Mouse (Mus musculus): ENCODE results near the gene Dlg3. TPM values are rescaled to one million over a fixed set of nuclear protein-coding genes. Genes with fewer than 3 reads are reported as not detected.

Dlg3 gene
- polyA plus RNA-seq, 1 experiment from 2014 or later = 19.0 TPM

DNA sequence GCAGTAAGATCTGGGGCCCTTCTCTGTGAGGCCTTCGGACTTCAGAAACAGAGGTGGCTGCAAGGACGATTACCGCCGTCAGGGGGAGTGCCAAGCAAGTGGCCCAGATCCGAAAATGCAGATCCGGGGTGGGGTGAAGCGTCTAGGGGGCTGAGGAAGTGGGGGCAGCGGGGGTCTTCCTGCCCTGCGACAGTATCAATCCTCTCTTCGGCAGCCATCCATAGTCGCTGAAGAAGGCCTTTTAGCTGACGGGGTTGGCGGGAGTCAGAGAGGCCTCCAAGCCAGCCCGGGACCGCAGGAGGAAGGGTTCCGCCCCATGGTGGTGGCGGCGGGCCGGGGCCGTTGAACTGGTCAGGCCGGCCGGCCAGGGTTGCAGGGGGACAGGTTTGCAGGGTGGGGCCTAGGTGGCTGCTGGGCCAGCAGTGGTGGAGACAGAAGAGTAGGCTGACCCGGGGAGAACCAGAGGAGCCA, 6.9 kb downstream of the Dlg3 start:
- WGBS = 24% methylated on average over 22 of the region's 23 CpGs

DNA sequence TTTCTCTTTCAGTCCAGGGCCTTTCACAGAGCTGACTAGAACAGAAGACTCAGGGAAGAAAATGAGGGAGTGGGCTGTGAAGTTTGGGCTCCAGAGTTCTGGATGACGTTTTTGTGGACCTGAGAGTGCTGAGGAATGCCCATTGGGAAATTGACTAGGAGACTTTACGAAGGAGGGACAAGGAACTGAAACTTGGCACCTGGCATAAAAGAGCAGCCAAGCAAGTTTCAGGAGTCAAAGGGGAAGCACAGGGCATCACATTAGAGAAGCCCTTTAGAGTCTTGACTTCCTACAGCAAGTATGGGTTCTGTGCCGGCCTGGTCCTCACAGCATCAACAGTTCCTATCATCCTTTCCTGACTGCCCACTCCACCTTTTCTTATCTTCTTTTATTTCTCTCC, 7.9 kb downstream of the Dlg3 start:
- Histone ChIP-seq H3K27ac (no peak overlapping the region), H3K9ac (no peak overlapping the region), H3K9me3 (no peaks in the 10 kb centered on the region), H3K36me3 (replicated peaks) (no peaks in the 10 kb centered on the region), H3K4me2 (no peak overlapping the region), H3K4me1 (peaks cover 15% of the 10 kb centered on the region), H3K4me3 (replicated peaks) (no peak overlapping the region), H3K27me3 (no peaks in the 10 kb centered on the region; the same call in 1 of the 2 replicates)
- no peak for ATAC-seq (ENCODE audit: low FRiP score)
- 85% methylated on average over 3 of the region's 3 CpGs for WGBS

More for the DNA sequence above, 6.9 kb downstream of the Dlg3 start:
- H3K27me3 ChIP-seq = peaks cover 1% of the 10 kb centered on the region; the same call in 1 of the 2 replicates
- no peaks in the 10 kb centered on the region for H3K9me3 ChIP-seq
- H3K4me2 ChIP-seq = peak overlapping the region; percentile 52
- ATAC-seq (ENCODE audit: low FRiP score) = no peak
- no peaks in the 10 kb centered on the region for H3K36me3 ChIP-seq (replicated peaks)
- H3K4me3 ChIP-seq (replicated peaks) = peak overlapping the region; percentile 36
- peak overlapping the region; percentile 45; the same call in 1 of the 2 replicates for H3K9ac ChIP-seq
- H3K27ac ChIP-seq = no peak overlapping the region
- peaks cover 5% of the 10 kb centered on the region for H3K4me1 ChIP-seq

DNA sequence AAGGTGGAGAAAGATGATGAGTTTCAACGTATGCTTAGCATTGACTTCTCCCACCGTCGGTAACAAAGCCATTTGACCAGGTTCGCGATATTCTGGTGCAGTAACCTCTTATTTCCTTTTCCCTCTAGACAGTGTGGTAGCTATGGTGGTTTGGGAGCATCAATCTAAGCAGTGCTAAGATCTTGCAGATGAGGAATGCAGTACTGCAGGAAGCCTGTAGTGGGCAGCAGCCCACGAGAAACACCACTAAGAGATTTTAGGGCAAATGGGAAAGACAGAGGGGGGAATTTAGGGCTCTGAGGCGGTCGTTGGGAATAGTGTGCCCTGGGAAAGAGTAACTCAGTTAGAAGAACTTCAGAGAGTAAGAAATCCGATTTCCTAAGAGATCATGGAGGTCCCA, 9.0 kb downstream of the Dlg3 start:
- 15% methylated on average over 9 of the region's 9 CpGs for WGBS
- H3K36me3 ChIP-seq (replicated peaks) = no peaks in the 10 kb centered on the region
- no peaks in the 10 kb centered on the region for H3K27me3 ChIP-seq
- H3K27ac ChIP-seq = peak overlapping the region; percentile 91
- peak overlapping the region; percentile 58 for H3K4me2 ChIP-seq
- H3K4me3 ChIP-seq (replicated peaks) = peak overlapping the region; percentile 57
- peaks cover 26% of the 10 kb centered on the region for H3K4me1 ChIP-seq
- H3K9ac ChIP-seq = no peak overlapping the region
- peak; percentile 55 for ATAC-seq (ENCODE audit: low FRiP score)
- H3K9me3 ChIP-seq = no peaks in the 10 kb centered on the region

DNA sequence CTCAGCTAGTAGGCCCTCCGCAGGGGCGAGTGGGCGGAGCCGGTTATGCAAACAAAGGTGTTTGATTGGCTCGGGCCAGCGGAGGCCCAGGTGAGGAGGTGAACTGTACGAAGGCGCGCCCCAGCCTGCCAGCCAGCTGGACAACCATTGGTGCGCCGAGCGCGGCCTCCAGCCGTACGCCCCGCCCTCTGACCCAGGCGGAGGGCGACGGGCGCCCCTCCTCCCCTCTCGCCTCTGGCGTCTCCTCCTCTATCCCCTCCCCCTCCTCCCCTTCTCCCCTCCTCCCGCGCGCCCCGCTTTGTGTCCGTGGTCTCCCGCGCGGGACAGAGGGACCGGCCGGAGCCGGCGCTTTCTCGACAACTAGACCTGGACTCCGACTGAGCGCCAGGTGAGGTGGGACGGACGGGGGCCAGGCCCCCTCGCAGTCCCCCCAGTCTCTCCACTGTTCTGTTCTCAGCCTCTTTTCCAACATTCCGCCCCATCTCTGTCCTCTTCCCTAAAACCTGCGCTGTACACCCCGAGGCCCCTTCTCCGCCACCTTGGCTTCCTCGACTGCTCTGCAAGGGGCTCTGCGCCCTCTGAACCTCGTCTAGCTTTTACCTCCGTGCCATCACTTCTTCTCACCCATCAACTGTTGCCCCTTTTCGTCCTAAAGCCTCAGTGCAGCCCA, 9.6 kb downstream of the Dlg3 start:
- peak overlapping the region; percentile 74 for H3K9ac ChIP-seq
- no peaks in the 10 kb centered on the region for H3K36me3 ChIP-seq (replicated peaks)
- ATAC-seq (ENCODE audit: low FRiP score) = peak; percentile 94
- no peaks in the 10 kb centered on the region for H3K9me3 ChIP-seq
- peak overlapping the region; percentile 58 for H3K4me2 ChIP-seq
- H3K27ac ChIP-seq = peak overlapping the region; percentile 91
- H3K27me3 ChIP-seq = no peaks in the 10 kb centered on the region
- H3K4me1 ChIP-seq = peaks cover 29% of the 10 kb centered on the region
- WGBS = 21% methylated on average over 38 of the region's 49 CpGs
- H3K4me3 ChIP-seq (replicated peaks) = peak overlapping the region; percentile 57

DNA sequence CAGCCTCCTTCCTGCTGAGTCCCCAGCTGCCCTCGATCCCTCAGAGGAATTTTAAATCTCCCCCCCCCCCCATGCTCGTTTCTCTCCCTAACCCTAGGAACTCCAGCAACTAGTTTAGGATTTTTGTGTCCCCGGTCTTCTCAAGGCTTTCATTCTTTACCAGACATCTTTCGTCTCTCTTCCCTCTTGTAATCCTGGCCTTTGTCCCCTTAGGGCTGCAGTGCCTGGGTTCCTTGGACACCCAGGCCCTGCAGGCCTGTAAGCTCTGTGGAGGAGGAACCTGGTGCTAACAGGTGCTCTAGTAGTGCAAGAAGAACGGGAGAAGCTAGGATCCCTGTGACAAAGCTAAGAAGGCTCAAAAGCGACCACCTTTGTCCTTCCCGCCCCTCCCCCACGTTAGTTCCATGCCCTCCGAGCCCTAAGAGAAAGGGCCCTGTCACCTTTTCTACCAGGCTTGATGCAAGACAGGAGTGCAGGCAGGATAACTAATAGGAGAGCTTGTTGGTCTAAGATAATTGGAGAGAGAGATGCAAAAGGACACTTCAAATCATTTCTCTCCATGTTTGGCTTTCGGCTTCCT, 10.2 kb downstream of the Dlg3 start:
- Histone ChIP-seq H3K9ac (peak overlapping the region; percentile 74), H3K9me3 (no peaks in the 10 kb centered on the region), H3K27ac (peak overlapping the region; percentile 91), H3K4me3 (replicated peaks) (peak overlapping the region; percentile 57), H3K27me3 (no peaks in the 10 kb centered on the region), H3K4me2 (peak overlapping the region; percentile 58), H3K4me1 (peaks cover 32% of the 10 kb centered on the region), H3K36me3 (replicated peaks) (no peaks in the 10 kb centered on the region)
- 21% methylated on average over 10 of the region's 10 CpGs for WGBS
- ATAC-seq (ENCODE audit: low FRiP score) = no peak; the same call in 1 of the 2 replicates

DNA sequence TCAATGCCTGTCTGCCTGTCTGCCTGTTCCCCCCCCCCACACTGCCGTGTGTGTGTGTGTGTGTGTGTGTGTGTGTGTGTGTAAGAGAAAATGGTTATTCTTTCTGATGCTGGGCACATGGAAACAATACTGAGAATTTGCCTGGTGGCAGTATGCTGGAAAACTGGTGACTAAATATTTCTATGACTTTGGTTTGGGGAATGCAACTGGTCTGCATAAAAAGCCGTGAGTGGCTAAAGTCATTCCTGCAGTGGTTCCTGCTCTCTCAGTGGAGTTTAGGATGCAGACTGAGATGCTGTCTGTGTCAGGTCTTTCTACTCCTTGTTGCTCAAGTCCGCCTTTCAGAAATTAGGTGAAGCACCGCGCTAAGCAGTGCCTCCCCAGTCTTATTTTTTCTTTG, 10.9 kb downstream of the Dlg3 start:
- Histone ChIP-seq H3K27me3 (no peaks in the 10 kb centered on the region), H3K4me2 (peak overlapping the region; percentile 58), H3K9ac (peak overlapping the region; percentile 74), H3K9me3 (no peaks in the 10 kb centered on the region), H3K36me3 (replicated peaks) (no peaks in the 10 kb centered on the region), H3K27ac (no peak overlapping the region), H3K4me3 (replicated peaks) (peak overlapping the region; percentile 57), H3K4me1 (peaks cover 32% of the 10 kb centered on the region)
- 27% methylated on average over 5 of the region's 5 CpGs for WGBS
- no peak for ATAC-seq (ENCODE audit: low FRiP score)

DNA sequence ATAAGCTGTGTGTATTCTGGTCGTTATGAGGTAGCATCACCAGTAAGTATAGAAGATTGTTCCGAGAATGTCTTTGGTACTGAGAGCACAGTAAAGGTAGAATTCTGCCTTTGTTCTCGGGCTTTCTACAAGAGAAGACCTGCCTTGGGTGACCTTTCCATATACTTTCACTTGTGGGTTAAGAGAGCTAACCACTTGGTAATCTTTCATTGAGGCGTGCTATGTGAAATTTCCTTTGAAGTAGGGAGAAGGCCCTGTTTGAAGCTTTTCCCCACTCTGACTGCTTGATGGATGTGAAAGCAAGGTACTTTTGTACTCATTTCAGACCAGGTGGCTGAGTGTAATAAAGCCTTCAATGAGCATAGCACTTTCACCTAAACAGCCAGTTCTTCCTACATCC, 21.8 kb downstream of the Dlg3 start:
- WGBS = 88% methylated on average over 4 of the region's 4 CpGs
- H3K9ac ChIP-seq = no peak overlapping the region
- no peak overlapping the region for H3K4me3 ChIP-seq (replicated peaks)
- no peaks in the 10 kb centered on the region for H3K9me3 ChIP-seq
- no peaks in the 10 kb centered on the region; the same call in 1 of the 2 replicates for H3K4me1 ChIP-seq
- H3K27me3 ChIP-seq = no peaks in the 10 kb centered on the region
- no peak for ATAC-seq (ENCODE audit: low FRiP score)
- H3K4me2 ChIP-seq = no peak overlapping the region
- no peak overlapping the region for H3K27ac ChIP-seq
- 0 out of 2 replicates have a peak, but pooled peaks cover 5% of the 10 kb centered on the region for H3K36me3 ChIP-seq (replicated peaks)

DNA sequence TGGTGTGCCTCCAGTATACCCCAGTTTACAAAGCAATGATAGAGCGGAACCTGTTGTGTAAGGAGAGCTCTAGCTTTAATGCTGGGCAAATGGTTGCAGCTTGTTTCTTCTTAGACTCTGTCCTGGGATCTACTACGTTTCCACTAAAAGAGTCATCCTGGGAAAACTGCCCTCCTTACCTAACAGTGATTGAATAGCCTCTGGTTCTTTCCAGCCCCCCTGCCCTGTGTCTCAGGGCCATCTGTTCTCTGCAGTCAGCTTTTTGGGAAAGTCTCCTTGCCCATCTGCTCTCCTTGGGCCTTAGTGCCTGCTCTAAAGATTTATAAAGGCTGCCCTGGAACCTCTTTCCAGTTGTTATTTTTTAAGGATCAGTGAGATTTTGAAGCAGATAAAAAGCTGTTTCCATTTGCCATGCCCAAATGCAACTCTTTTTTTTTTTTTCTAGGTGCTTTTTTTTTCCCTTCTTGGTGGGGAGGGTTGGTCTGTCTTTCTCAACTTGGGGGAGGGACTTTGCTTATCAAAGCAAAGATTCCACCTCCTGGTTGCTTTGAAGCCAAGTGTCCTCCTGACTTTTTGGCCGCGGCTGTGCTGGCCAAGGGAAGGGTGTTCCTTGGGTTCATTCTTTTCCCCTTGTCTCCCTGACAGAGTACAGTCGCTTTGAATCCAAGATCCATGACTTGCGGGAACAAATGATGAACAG, 28.7 kb downstream of the Dlg3 start:
- Histone ChIP-seq H3K9ac (no peak overlapping the region), H3K4me1 (peaks cover 8% of the 10 kb centered on the region), H3K36me3 (replicated peaks) (peaks cover 5% of the 10 kb centered on the region), H3K27me3 (0 out of 2 replicates have a peak, but pooled peaks cover 5% of the 10 kb centered on the region), H3K4me2 (no peak overlapping the region), H3K27ac (0 out of 2 replicates have a peak overlapping the region, but pooled peaks have one; percentile 5), H3K9me3 (no peaks in the 10 kb centered on the region), H3K4me3 (replicated peaks) (no peak overlapping the region)
- ATAC-seq (ENCODE audit: low FRiP score) = no peak
- WGBS = 87% methylated on average over 6 of the region's 6 CpGs

DNA sequence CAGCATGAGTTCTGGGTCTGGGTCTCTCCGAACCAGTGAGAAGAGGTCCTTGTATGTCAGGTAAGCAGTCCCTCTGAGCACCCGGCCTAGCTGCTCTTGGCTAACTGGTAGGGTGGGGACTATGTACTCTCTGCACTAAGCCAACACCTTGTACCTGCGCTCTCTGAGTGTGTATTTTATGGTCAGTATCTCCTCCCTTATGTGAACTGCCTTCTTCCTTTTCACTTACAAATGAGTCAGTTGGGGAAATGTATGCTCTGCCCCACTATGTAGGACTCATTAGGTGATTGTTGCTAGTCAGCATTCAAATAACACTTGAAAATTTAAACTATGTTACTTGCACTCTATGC, 29.2 kb downstream of the Dlg3 start:
- H3K36me3 ChIP-seq (replicated peaks) = peaks cover 5% of the 10 kb centered on the region
- no peak overlapping the region for H3K9ac ChIP-seq

DNA sequence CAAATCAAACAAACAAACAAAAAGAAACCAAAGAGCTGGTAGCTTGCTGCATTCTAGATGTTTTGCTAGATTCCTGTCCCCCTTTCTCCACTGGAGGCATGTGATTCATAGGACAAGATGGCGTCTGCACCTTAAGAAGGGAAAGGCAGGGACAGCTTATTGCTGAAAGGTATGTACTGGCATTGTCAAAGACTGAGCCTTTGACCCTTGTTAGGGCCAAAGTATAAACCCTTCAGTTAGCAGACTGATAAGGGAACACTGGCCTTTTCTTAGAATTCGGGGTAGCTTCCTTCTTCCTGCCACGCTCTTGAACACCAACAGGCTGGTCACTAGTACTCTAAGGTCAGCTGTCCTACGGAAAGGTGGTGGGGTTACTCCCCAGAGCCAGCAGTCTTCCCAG, 29.8 kb downstream of the Dlg3 start:
- no peak overlapping the region for H3K9ac ChIP-seq
- ATAC-seq (ENCODE audit: low FRiP score) = no peak
- H3K4me2 ChIP-seq = no peak overlapping the region
- no peak overlapping the region for H3K4me3 ChIP-seq (replicated peaks)
- H3K27ac ChIP-seq = no peak overlapping the region
- WGBS = 77% methylated on average over 4 of the region's 4 CpGs
- H3K4me1 ChIP-seq = peaks cover 8% of the 10 kb centered on the region
- no peaks in the 10 kb centered on the region for H3K9me3 ChIP-seq
- peaks cover 5% of the 10 kb centered on the region for H3K36me3 ChIP-seq (replicated peaks)
- H3K27me3 ChIP-seq = 0 out of 2 replicates have a peak, but pooled peaks cover 5% of the 10 kb centered on the region

More for the DNA sequence above, 29.2 kb downstream of the Dlg3 start:
- 82% methylated on average over 3 of the region's 3 CpGs for WGBS
- H3K27ac ChIP-seq = no peak overlapping the region
- no peak for ATAC-seq (ENCODE audit: low FRiP score)
- H3K27me3 ChIP-seq = 0 out of 2 replicates have a peak, but pooled peaks cover 5% of the 10 kb centered on the region
- H3K4me3 ChIP-seq (replicated peaks) = no peak overlapping the region
- H3K4me1 ChIP-seq = peaks cover 8% of the 10 kb centered on the region
- no peaks in the 10 kb centered on the region for H3K9me3 ChIP-seq
- H3K4me2 ChIP-seq = no peak overlapping the region

DNA sequence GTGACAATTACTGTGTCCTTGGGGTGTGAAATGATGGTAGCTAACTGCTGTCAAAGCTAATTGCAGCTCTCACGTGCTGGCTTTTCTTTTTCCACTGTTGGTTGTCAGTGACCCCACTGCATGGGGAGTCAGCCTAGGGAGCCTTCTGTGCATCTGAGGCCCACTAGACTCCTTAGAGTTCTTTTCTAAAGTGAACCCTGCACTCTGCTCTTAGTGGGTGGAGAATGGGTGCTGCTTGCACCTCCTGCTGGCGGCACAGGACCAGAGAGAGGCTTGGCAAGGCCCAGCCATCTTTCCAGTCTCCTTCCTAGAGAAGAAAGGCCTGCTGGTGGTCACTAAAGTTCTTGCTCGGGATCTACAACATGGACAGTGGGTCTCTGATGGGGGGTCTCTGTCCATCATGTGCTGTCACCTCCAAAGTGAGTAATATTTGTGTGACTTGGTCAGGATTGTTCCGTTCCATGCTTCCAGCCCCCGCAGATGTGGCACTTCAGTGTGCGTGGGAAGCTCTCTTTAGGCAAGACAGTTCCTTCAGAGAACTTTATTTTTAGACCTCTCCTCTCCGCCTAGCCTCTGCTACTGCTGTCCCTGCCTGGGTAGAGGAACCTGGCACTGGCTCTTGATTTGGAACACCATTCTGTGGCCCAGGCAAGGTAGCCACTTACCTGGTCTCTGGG, 30.5 kb downstream of the Dlg3 start:
- Histone ChIP-seq H3K27me3 (0 out of 2 replicates have a peak, but pooled peaks cover 5% of the 10 kb centered on the region), H3K9me3 (no peaks in the 10 kb centered on the region), H3K27ac (no peak overlapping the region), H3K4me2 (no peak overlapping the region), H3K4me3 (replicated peaks) (no peak overlapping the region), H3K4me1 (peaks cover 8% of the 10 kb centered on the region), H3K36me3 (replicated peaks) (peaks cover 5% of the 10 kb centered on the region), H3K9ac (no peak overlapping the region)
- WGBS = 86% methylated on average over 7 of the region's 7 CpGs
- peak; percentile 9; the same call in 1 of the 2 replicates for ATAC-seq (ENCODE audit: low FRiP score)

DNA sequence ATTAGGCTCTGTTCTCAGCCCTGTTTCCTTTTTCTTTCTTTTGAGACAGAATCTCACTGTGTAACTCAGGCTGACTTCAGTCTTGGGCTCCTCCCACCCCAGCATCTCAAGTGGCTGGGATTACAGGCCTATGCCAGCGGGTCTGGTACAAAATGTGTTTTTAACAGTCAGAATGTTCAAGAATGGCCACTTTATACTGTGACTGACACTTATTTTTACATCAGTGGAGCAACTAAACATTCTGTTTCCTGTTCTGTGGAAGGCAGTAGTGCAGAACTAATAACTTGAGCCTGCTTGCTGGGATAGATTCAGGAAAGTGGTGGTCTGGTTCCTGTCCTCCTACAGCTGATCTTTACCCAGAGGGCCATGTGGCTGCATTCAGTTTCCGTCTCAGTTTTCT, 33.1 kb downstream of the Dlg3 start:
- no peak for ATAC-seq (ENCODE audit: low FRiP score)
- H3K27me3 ChIP-seq = 0 out of 2 replicates have a peak, but pooled peaks cover 5% of the 10 kb centered on the region

More for the DNA sequence above, 33.1 kb downstream of the Dlg3 start:
- 35% methylated on average over 1 of the region's 2 CpGs for WGBS
- no peak overlapping the region for H3K4me2 ChIP-seq
- peaks cover 3% of the 10 kb centered on the region for H3K4me1 ChIP-seq
- H3K9ac ChIP-seq = no peak overlapping the region
- no peak overlapping the region for H3K4me3 ChIP-seq (replicated peaks)
- H3K9me3 ChIP-seq = no peaks in the 10 kb centered on the region
- no peak overlapping the region for H3K27ac ChIP-seq
- peaks cover 8% of the 10 kb centered on the region for H3K36me3 ChIP-seq (replicated peaks)

Measured in forebrain, embryonic 12.5 days (tissue).